Mouse (Mus musculus) cerebellum, adult 9-11 months (tissue): ENCODE measurements around the gene Stpg4.

Source experiments
- DNase-seq: peaks from one replicate; pipeline ENCODE4 v3.0.0; 2022

The Stpg4 gene

GRCm38 (mm10) chr17:87427511-87427910, at the start of gene Stpg4:
TSS of gene Stpg4 (minus strand) at chr17:87427741.
- no peak for DNase-seq

GRCm38 (mm10) chr17:87475356-87475755, 47.8 kb upstream of the Stpg4 start:
- no peak for DNase-seq

- DNase-seq, result no peak
Observed at GRCm38 (mm10) chr17:87474501-87474795, 46.9 kb upstream of the Stpg4 start.

GRCm38 (mm10) chr17:87473736-87474500, 46.4 kb upstream of the Stpg4 start:
- DNase-seq, result peak; percentile 76

GRCm38 (mm10) chr17:87473441-87473735, 45.8 kb upstream of the Stpg4 start:
- DNase-seq, result no peak

- DNase-seq, result no peak
Observed at GRCm38 (mm10) chr17:87472879-87473278, 45.3 kb upstream of the Stpg4 start.

GRCm38 (mm10) chr17:87471661-87472060, 44.1 kb upstream of the Stpg4 start:
- no peak for DNase-seq

- DNase-seq, result no peak
Observed at GRCm38 (mm10) chr17:87470797-87471196, 43.3 kb upstream of the Stpg4 start.

- no peak for DNase-seq
Observed at GRCm38 (mm10) chr17:87470282-87470681, 42.7 kb upstream of the Stpg4 start.

GRCm38 (mm10) chr17:87469428-87469827, 41.9 kb upstream of the Stpg4 start:
- DNase-seq, result no peak

- no peak for DNase-seq
Observed at GRCm38 (mm10) chr17:87468616-87469015, 41.1 kb upstream of the Stpg4 start.

GRCm38 (mm10) chr17:87461499-87461896, 34.0 kb upstream of the Stpg4 start:
- DNase-seq, result no peak

- no peak for DNase-seq
Observed at GRCm38 (mm10) chr17:87460669-87461498, 33.3 kb upstream of the Stpg4 start.

GRCm38 (mm10) chr17:87459750-87460668, 32.5 kb upstream of the Stpg4 start:
- DNase-seq, result peak; percentile 49

GRCm38 (mm10) chr17:87458911-87459749, 31.6 kb upstream of the Stpg4 start:
- DNase-seq, result peak; percentile 70

- no peak for DNase-seq
Observed at GRCm38 (mm10) chr17:87457961-87458360, 30.4 kb upstream of the Stpg4 start.

- no peak for DNase-seq
Observed at GRCm38 (mm10) chr17:87454121-87454520, 26.6 kb upstream of the Stpg4 start.

GRCm38 (mm10) chr17:87453336-87453735, 25.8 kb upstream of the Stpg4 start:
- DNase-seq, result no peak

- no peak for DNase-seq
Observed at GRCm38 (mm10) chr17:87448881-87449280, 21.3 kb upstream of the Stpg4 start.

GRCm38 (mm10) chr17:87448339-87448738, 20.8 kb upstream of the Stpg4 start:
- DNase-seq, result no peak

- peak; percentile 39 for DNase-seq
Observed at GRCm38 (mm10) chr17:87447612-87448200, 20.2 kb upstream of the Stpg4 start.
